Mouse (Mus musculus) mature B cell (primary cell): ENCODE results near the gene Olfr707.
"Not testable (repeated sequence)": the region's sequence is repeated elsewhere in the genome, so short reads cannot be mapped to it uniquely, and the experiment has no call there.

Experiments
- in situ Hi-C: fragments of 300-500 bp; cut with MboI; formaldehyde crosslinking; loops from 2 replicates; pipeline ENCODE4 v1.14.3; 2019

The Olfr707 gene

DNA sequence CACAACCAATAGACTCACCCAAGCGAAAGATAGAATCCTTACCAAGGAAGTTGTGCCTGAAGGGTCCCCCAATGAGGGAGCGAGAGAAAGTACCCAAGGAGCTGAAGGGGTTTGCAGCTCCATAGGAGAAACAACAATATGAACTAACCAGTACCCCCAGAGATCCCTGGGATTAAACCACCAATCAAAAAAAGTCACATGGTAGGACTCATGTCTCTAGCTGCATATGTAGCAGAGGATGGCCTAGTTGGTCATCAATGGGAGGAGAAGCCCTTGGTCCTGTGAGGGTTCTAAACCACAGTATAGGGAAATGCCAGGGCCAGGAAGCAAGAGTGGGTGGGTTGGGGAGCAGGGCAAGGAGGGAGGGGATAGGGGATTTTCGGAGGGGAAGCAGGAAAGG, at the start of gene Olfr707:
TSS of gene Olfr707 (minus strand) at position 101 of the 400 bp plus-strand sequence.
- in situ Hi-C loops = not testable (repeated sequence)

DNA sequence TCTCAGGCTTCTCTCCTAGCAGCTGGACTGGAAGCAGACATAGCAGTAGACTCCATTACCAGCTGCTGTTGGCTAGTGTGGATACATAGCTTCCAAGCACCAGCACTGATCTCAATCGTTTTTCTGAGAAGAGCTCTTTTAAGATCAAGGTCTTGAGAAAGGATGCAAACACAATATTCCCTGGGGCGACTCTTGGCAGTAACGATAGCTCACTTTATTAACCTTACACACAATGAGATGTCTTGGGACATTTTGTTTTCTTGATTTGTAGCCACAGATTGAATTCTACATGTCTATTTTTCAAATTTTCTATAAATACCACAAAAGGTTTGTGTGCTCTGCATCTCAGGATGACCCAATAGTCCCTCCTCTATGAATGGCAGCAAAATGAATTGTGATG, 47.2 kb upstream of the Olfr707 start, which contains the start of gene Olfr710:
TSS of gene Olfr710 (minus strand) at position 101 of the 400 bp plus-strand sequence.
- in situ Hi-C loops = no loop called here

DNA sequence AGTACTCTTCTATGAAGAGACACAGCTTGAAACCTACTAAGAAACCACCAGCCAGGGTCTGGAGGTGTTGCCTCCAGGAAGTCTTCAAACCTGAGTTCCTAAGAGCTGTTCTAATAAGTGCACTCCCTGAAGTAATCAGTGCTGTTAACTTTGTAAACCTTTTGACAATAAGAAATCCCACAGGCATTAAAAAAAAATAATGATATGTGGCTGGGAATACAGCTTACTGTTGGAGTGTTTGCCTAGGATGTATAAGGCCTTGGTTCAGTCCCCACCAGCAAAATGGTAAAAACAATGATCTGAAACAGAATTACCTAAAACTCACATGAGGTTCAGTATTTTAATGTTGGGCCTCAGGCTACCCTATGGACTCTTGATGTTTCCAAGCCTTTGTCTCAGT, 31.1 kb upstream of the Olfr707 start, which contains the start of gene Olfr709-ps1:
TSS of gene Olfr709-ps1 (minus strand) at position 101 of the 400 bp plus-strand sequence.
- in situ Hi-C loops = no loop called here

DNA sequence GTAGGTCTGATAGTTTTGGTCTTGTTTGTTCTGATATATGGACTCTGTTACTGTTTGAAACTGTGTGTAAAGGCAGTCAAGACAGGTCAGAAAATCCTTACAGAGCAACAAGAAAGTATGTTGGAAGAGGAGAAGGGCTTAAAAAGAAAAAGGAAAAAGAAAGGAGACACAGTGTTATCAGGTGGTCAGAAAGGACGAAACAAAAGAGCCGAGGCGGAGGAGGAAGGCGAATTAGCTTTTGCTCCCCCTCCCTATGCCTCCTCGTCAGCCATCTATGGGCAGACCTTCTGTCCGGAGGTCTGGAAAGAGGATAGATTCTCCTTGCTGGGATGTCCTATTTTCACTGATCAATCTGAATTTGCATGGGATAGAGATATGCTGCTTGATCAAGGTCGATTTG, 19.9 kb upstream of the Olfr707 start:
- in situ Hi-C loops = not testable (repeated sequence)

DNA sequence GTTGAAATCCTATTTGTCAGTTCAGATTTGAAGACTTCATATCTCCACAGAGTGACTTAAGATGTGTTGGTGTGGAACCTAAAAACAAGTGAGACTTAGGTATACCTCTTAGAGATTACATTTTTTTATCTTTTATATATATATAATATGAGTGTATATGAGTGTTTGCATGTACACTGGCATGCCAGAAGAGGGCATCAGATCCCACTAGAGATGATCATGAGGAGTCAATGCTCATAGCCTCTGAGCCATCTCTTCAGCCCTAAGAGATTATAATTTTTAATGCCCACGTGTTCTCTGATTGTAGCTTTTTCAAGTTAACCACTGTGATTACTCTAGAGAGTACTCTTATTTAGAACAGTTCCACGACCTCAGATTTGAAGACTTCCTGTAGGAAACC, 6.6 kb upstream of the Olfr707 start, which contains the start of gene Olfr1532-ps1:
TSS of gene Olfr1532-ps1 (plus strand) at position 326 of the 400 bp plus-strand sequence.
- in situ Hi-C loops = no loop called here

DNA sequence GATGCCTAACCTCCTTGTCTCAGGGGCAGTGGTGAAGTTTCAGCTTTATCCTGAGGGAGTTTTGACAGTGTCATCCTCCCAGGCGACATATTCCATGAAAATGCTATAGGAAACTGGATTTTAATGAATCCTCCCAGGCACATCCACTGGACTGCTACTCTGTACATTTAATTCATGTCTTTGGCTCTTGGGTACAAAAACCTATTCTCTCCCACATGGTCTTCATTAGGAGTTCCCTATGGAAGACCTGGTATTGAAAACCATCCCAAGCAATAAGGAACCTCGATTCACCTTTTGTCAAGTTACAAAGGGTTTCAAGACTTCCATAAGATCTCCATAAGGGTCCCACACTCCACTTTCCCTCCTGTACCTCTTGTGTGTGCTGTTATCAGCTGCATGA, 13.0 kb downstream of the Olfr707 start, which contains the start of gene Olfr706:
TSS of gene Olfr706 (minus strand) at position 101 of the 400 bp plus-strand sequence.
- in situ Hi-C loops = no loop called here

DNA sequence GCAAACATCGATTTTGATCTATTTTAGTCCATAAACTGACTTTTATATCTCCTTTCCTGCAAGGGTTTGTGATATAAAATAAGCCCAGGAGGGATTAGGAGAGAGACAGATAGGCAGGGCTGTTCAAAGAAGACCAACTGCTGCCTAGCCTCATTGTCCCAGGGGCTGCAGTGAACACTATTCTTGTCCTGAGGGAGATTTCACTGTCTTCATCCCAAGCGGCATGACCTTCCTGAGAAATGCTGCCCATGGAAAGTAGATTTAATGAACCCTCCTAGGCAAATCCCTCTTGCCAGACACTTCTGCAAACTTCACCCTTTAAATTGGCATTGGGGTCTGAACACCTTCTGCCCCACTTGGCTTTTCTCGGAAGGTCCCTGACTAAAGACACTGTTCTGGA, 24.2 kb downstream of the Olfr707 start, which contains the start of gene Olfr705:
TSS of gene Olfr705 (minus strand) at position 101 of the 400 bp plus-strand sequence.
- in situ Hi-C loops = no loop called here

DNA sequence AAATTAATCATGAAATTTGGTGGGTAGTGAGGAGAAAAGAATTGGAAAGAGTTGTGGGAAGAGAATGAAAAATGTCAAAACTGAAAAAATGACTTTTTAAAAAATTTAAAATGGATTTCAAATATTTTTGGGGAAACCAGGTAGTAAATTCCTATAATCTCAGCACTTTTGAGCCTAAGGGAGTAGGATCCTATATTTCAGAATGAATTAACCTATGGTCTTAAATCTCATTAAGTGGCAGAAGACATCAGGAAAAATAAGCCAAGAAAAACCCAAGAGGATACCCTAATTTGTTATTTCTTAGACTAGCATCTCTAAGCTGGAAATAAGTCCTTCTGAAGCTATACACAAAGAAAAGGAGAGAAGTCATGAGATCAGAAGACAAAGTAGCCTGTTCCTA, 38.2 kb downstream of the Olfr707 start, which contains the start of gene Olfr704:
TSS of gene Olfr704 (plus strand) at position 301 of the 400 bp plus-strand sequence.
- in situ Hi-C loops = no loop called here

DNA sequence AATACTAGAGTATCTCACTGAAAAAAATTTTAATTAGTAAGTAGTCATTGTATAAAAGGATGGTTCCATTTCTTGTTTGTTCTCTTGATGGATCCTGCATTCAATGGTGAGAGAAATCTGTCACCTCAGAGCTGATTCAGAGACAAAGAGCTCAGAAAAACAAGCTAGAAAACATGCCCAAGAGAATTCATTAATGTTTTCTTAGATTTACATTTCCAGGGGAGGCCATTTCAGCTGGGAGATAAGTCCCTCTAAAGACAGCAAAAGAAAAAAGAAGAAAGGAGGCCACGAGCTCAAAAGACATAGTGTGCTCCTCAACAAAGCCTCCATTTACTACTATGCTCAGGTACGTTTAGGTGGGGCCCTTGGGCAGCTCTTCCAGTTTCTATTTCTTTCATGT, 58.0 kb downstream of the Olfr707 start, which contains the start of gene Olfr703:
TSS of gene Olfr703 (plus strand) at position 301 of the 400 bp plus-strand sequence.
- in situ Hi-C loops = no loop called here
